Mouse (Mus musculus): Measurements from ENCODE around the gene Cenpb. TPM values are rescaled to one million over a fixed set of nuclear protein-coding genes. Genes with fewer than 3 reads are reported as not detected.
A peak's percentile ranks its signal among the peaks of the same experiment; 100 is the strongest.

The Cenpb gene
- polyA plus RNA-seq, 1 experiment: 31.2 TPM

DNA sequence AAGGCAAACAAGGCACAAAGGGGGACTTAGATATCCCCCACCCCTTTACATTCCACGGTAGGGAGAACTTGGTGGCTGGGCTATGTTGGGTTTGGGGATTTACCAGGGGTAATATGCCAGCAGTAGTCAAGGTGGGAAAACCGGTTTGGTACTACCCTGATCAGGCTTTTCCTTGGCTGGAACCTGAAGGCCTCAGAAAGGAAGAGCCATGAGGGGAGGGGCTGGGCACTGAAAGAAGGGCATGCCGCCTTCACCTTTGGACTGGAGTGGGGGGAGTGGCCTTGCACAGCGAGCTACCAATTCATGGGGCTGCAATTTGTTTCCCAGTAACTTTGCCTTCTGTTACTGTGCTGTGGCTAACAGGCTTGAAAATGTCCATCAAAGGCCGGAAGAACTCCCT, 3.4 kb downstream of the Cenpb start:
- WGBS: 77% methylated on average over 5 of the region's 5 CpGs
- TF ChIP-seq POLR2A (IDR thresholded peaks at IDR 0.05; ENCODE audit: low read depth, low read length) (no peak), CTCF (IDR thresholded peaks at IDR 0.05; ENCODE audit: extremely low read depth, insufficient read depth, insufficient read length, insufficient replicate concordance) (no peak)
- no peak overlapping the region for H3K27ac ChIP-seq (ENCODE audit: insufficient read depth, low read length)

DNA sequence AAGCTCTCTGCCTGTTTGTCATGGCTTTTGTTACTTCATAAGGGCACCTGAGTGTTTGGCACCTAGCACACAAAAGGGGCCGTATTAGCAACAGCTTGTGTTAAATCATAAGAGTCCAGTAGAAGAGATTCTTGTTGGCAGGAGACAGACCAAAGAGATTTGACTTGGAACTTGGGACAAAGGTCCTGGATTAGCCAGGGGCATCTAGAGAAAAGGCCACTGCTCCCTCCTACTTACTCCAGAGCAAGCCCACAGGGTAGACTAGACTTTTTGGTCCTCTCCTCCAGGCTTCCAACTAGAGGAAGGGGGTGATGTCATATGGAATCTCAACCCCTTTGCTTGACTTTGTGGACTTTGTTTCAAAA, 3.9 kb downstream of the Cenpb start:
- Histone ChIP-seq H3K27ac (ENCODE audit: insufficient read depth, low read length) (no peak overlapping the region), H3K27me3 (ENCODE audit: control insufficient read depth, insufficient read depth, low read length) (peaks cover 7% of the 10 kb centered on the region), H3K4me1 (ENCODE audit: control insufficient read depth, insufficient read depth, insufficient read length) (peaks cover 12% of the 10 kb centered on the region), H3K36me3 (ENCODE audit: control insufficient read depth, insufficient read depth, low read length) (no peaks in the 10 kb centered on the region), H3K4me3 (ENCODE audit: extremely low read depth, insufficient read depth, insufficient read length) (no peak overlapping the region)
- DNase-seq (ENCODE audit: low read depth in 1 of 2, low spot score in 2 of 2): no peak
- TF ChIP-seq CTCF (IDR thresholded peaks at IDR 0.05; ENCODE audit: extremely low read depth, insufficient read depth, insufficient read length, insufficient replicate concordance) (no peak), POLR2A (IDR thresholded peaks at IDR 0.05; ENCODE audit: low read depth, low read length) (no peak)
- 97% methylated on average over 1 of the region's 1 CpGs for WGBS

More for the DNA sequence above, 3.4 kb downstream of the Cenpb start:
- H3K4me3 ChIP-seq (ENCODE audit: extremely low read depth, insufficient read depth, insufficient read length): no peak overlapping the region
- no peak for DNase-seq (ENCODE audit: low read depth in 1 of 2, low spot score in 2 of 2)
- peaks cover 10% of the 10 kb centered on the region for H3K4me1 ChIP-seq (ENCODE audit: control insufficient read depth, insufficient read depth, insufficient read length)
- H3K27me3 ChIP-seq (ENCODE audit: control insufficient read depth, insufficient read depth, low read length): peaks cover 4% of the 10 kb centered on the region
- H3K36me3 ChIP-seq (ENCODE audit: control insufficient read depth, insufficient read depth, low read length): no peaks in the 10 kb centered on the region

DNA sequence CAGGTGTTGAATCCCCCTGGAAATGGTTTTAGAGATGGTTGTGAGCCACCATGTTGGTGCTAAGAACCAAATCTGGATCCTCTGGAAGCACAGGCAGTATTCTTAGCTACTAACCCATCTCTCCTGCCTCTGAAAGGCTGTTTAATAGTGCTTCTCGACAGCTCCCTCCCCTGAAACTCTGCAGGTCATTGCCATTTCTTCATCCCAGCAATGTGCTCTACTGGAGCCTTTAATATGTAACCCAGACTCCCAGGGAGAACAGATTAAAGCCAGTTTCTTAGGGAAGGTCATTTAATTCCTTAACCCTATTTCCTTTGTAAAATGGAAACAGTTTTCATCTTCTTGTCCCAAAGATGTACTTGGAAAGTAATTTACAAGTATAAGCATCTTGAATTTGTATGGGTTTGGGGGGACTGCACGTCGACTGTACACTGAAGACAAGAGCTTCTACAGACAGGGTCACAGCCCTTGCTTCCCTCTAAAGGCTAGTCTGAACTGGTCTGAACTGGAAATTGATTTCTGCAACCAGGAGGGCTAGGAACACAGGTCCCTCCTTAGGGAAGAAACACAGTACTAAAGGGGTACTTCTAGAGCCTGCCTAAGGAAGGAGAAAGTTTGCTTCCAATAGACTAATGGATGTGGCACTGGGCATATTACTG, 4.5 kb downstream of the Cenpb start:
- TF ChIP-seq CTCF (IDR thresholded peaks at IDR 0.05; ENCODE audit: extremely low read depth, insufficient read depth, insufficient read length, insufficient replicate concordance): no peak
- no peak for TF ChIP-seq POLR2A (IDR thresholded peaks at IDR 0.05; ENCODE audit: low read depth, low read length)
- H3K27ac ChIP-seq (ENCODE audit: insufficient read depth, low read length): no peak overlapping the region
- H3K36me3 ChIP-seq (ENCODE audit: control insufficient read depth, insufficient read depth, low read length): no peaks in the 10 kb centered on the region
- no peak for DNase-seq (ENCODE audit: low read depth in 1 of 2, low spot score in 2 of 2)
- WGBS: 83% methylated on average over 3 of the region's 3 CpGs
- peaks cover 7% of the 10 kb centered on the region for H3K27me3 ChIP-seq (ENCODE audit: control insufficient read depth, insufficient read depth, low read length)
- no peak overlapping the region for H3K4me3 ChIP-seq (ENCODE audit: extremely low read depth, insufficient read depth, insufficient read length)
- peaks cover 12% of the 10 kb centered on the region for H3K4me1 ChIP-seq (ENCODE audit: control insufficient read depth, insufficient read depth, insufficient read length)

DNA sequence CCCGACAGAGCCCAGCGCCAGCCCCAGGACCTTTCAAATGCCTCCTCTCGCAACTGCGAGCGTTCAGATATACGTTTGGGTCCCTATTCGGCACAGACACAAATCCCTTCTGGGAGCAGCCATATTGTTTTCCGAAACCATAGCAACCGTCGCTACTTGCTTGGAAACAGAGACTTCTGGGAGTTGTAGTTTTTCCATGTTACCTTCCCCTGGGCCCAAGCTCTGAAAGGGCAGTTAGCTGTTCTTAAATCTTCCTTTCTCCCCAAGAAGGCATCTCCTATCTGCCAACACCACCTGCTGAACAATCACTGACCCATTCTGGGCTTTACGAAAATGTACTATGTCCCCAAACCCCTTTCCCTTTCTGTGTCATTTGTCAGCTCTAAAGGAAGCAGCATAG, 5.2 kb downstream of the Cenpb start:
- Histone ChIP-seq H3K4me1 (ENCODE audit: control insufficient read depth, insufficient read depth, insufficient read length) (peaks cover 12% of the 10 kb centered on the region), H3K27me3 (ENCODE audit: control insufficient read depth, insufficient read depth, low read length) (peaks cover 7% of the 10 kb centered on the region), H3K4me3 (ENCODE audit: extremely low read depth, insufficient read depth, insufficient read length) (peak overlapping the region; percentile 39; the same call in 1 of the 2 replicates), H3K27ac (ENCODE audit: insufficient read depth, low read length) (no peak overlapping the region), H3K36me3 (ENCODE audit: control insufficient read depth, insufficient read depth, low read length) (no peaks in the 10 kb centered on the region)
- DNase-seq (ENCODE audit: low read depth in 1 of 2, low spot score in 2 of 2): peak; percentile 48 to 71
- TF ChIP-seq POLR2A (IDR thresholded peaks at IDR 0.05; ENCODE audit: low read depth, low read length): no peak
- TF ChIP-seq CTCF (IDR thresholded peaks at IDR 0.05; ENCODE audit: extremely low read depth, insufficient read depth, insufficient read length, insufficient replicate concordance): no peak
- WGBS: 8% methylated on average over 11 of the region's 11 CpGs

DNA sequence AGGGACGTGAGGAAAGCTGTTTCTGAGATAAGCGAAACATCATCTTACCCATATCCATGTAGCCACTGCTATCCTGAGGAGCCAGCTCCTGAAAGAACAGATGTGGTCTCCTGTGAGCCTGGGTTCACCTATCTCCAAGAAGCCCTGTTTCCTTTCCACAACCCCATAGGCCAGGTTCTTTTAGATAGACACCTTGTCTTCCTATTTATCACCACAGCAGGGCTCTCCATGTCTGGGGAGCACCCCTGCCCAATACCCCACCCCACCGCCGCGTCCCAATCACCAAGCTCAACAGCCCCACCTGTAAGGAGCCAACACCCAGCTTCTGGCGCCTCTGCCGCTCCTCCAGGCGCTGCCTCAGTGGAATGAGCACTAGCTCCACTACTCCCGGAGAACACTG, 7.5 kb downstream of the Cenpb start:
- peaks cover 7% of the 10 kb centered on the region for H3K27me3 ChIP-seq (ENCODE audit: control insufficient read depth, insufficient read depth, low read length)
- 76% methylated on average over 9 of the region's 9 CpGs for WGBS
- no peak for DNase-seq (ENCODE audit: low read depth in 1 of 2, low spot score in 2 of 2)

DNA sequence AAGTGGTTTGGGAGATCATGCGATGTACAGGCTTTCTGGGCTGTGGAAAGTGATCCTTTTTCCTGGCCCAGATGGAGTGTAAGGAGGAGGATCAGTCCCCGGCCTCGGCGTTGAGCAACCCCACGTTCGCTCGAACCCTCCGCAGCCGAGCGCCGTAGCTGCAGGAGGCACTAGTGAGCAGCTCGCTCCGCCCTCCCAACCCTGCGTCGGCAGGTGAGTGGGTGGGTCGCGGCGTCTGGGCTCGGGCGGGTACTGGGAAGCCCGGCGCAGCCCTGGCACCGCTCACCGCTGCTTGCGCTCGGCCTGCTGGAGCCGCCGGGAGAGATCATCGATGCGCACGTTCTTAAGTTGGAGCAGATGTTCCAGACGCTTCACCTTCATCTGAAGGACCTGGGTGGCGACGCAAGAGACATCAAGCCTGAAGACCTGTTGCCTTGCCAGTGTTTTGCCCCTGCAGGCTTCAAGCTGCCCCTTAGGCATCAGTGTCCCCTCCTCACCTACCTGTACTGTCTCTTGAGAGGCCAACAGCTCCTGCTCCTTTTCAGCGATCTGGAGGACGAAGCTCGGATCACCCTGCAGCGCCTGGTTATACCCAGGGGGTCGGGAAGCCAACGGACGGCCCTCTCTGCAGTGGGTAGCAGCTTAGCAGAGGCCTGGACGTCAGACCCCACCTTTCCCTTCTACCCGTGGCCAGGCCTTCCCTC, 8.3 kb downstream of the Cenpb start:
- TF ChIP-seq CTCF (IDR thresholded peaks at IDR 0.05; ENCODE audit: extremely low read depth, insufficient read depth, insufficient read length, insufficient replicate concordance): no peak
- no peak for TF ChIP-seq POLR2A (IDR thresholded peaks at IDR 0.05; ENCODE audit: low read depth, low read length)
- Histone ChIP-seq H3K27ac (ENCODE audit: insufficient read depth, low read length) (no peak overlapping the region), H3K36me3 (ENCODE audit: control insufficient read depth, insufficient read depth, low read length) (no peaks in the 10 kb centered on the region), H3K27me3 (ENCODE audit: control insufficient read depth, insufficient read depth, low read length) (peaks cover 7% of the 10 kb centered on the region), H3K4me1 (ENCODE audit: control insufficient read depth, insufficient read depth, insufficient read length) (0 out of 2 replicates have a peak, but pooled peaks cover 3% of the 10 kb centered on the region), H3K4me3 (ENCODE audit: extremely low read depth, insufficient read depth, insufficient read length) (peak overlapping the region; percentile 12; the same call in 1 of the 2 replicates)
- peak in 1 of 2 experiments; percentile 58 for DNase-seq (ENCODE audit: low read depth in 1 of 2, low spot score in 2 of 2)
- 12% methylated on average over 43 of the region's 43 CpGs for WGBS

More for the DNA sequence above, 7.5 kb downstream of the Cenpb start:
- no peak for TF ChIP-seq POLR2A (IDR thresholded peaks at IDR 0.05; ENCODE audit: low read depth, low read length)
- no peak for TF ChIP-seq CTCF (IDR thresholded peaks at IDR 0.05; ENCODE audit: extremely low read depth, insufficient read depth, insufficient read length, insufficient replicate concordance)
- Histone ChIP-seq H3K4me3 (ENCODE audit: extremely low read depth, insufficient read depth, insufficient read length) (no peak overlapping the region), H3K4me1 (ENCODE audit: control insufficient read depth, insufficient read depth, insufficient read length) (0 out of 2 replicates have a peak, but pooled peaks cover 3% of the 10 kb centered on the region), H3K36me3 (ENCODE audit: control insufficient read depth, insufficient read depth, low read length) (no peaks in the 10 kb centered on the region), H3K27ac (ENCODE audit: insufficient read depth, low read length) (no peak overlapping the region)

DNA sequence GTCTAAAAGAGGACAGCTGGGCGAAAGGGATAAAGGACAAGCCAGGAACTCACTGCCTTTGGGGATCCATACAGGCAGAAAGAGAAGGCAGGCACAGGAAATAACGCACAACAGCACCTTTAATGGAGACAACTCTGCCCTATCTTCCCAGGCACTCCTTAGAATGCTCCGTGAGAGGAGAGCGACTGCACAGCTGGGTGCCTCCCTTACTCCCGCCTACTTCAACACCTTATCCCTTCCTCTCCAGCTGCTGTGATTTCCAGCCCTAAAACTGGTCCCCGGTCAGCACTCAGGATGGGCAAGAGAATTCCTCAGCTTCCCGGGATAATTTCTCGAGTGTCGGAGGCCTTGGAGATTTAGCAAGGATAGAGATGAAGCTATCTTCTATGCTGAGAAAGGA, 8.9 kb downstream of the Cenpb start:
- Histone ChIP-seq H3K27ac (ENCODE audit: insufficient read depth, low read length) (no peak overlapping the region), H3K4me3 (ENCODE audit: extremely low read depth, insufficient read depth, insufficient read length) (no peak overlapping the region), H3K27me3 (ENCODE audit: control insufficient read depth, insufficient read depth, low read length) (peaks cover 7% of the 10 kb centered on the region), H3K4me1 (ENCODE audit: control insufficient read depth, insufficient read depth, insufficient read length) (0 out of 2 replicates have a peak, but pooled peaks cover 3% of the 10 kb centered on the region), H3K36me3 (ENCODE audit: control insufficient read depth, insufficient read depth, low read length) (no peaks in the 10 kb centered on the region)
- 44% methylated on average over 9 of the region's 9 CpGs for WGBS
- no peak for DNase-seq (ENCODE audit: low read depth in 1 of 2, low spot score in 2 of 2)
- TF ChIP-seq POLR2A (IDR thresholded peaks at IDR 0.05; ENCODE audit: low read depth, low read length): no peak
- TF ChIP-seq CTCF (IDR thresholded peaks at IDR 0.05; ENCODE audit: extremely low read depth, insufficient read depth, insufficient read length, insufficient replicate concordance): no peak
